Mouse (Mus musculus): ENCODE measurements around the gene Prr7.

- TF ChIP-seq CTCF (IDR thresholded peaks at IDR 0.05; ENCODE audit: low read depth) = no peak
- TF ChIP-seq EP300 (IDR thresholded peaks at IDR 0.05; ENCODE audit: low read depth) = no peak
These were observed 1.1 kb upstream of the Prr7 start for GRCm38 (mm10) chr13:55462965-55463364.

Data from heart, postnatal 0 days (tissue).